Mouse (Mus musculus) erythroblast, adult 5-6 weeks (primary cell): Measurements from ENCODE around the gene H2-DMb2. TPM values are rescaled to one million over a fixed set of nuclear protein-coding genes. Genes with fewer than 3 reads are reported as not detected.

ENCODE experiments used
- ATAC-seq: replicated peaks from 2 replicates; pipeline ENCODE4 v1.8.0; 2016; ENCODE audit warnings: moderate number of reproducible peaks, mild to moderate bottlenecking, moderate TSS enrichment, inconsistent platforms; ENCODE audit not compliant: poor library complexity, low FRiP score, severe bottlenecking
- total RNA-seq, 2 experiments: library from RNA; stranded (forward) in 1 of 2; stranded (reverse) in 1 of 2; fragments of 150-400 nt in 1 of 2; fragments of 200-764, 138-1000 nt in 1 of 2; gene quantifications; 2 replicates each; pipeline versions ENCODE4 v1.2.3 to v1.2.4; 2015 to 2017; ENCODE audit warnings: low replicate concordance in 2 of 2

The H2-DMb2 gene
- total RNA-seq, 2 experiments from 2014 or later: 3.2 TPM; not detected in 1

DNA sequence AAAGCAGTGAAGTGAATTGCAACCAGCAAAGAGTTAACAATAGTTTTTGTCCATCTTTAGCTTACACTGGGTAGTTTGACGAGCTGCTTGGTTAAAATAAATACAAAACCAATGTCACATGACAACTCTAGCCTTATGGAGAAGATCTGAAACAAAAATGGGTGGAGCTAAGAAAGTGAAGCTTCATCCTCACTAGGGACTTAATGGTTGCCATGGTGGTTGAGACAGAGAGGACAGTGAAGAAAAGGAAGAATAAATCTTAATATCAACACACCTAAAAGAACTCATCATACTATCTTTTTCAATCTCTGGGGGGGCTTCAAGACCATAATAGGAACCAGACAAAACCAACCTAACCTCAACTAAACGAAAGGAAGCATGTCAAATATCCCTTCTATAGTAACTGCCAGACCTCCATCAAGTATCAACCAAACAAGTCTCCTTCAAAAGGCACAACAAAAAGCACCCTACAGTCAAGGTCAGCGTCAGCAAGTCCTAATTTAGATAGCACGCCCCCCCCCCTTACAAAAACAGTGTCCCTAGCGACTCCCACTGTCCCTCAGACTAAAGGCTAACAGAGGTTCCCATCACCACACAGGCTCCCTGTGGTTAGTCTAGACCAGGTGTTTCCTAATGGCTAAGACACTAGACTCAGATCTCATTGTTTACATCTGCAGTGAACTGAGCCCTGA is 25.5 kb upstream of the H2-DMb2 start:
- ATAC-seq: 0 out of 2 replicates have a peak, but pooled peaks have one; percentile 38

- ATAC-seq: no peak
Observed at GRCm38 (mm10) chr17:34118113-34118872, 24.8 kb upstream of the H2-DMb2 start.

DNA sequence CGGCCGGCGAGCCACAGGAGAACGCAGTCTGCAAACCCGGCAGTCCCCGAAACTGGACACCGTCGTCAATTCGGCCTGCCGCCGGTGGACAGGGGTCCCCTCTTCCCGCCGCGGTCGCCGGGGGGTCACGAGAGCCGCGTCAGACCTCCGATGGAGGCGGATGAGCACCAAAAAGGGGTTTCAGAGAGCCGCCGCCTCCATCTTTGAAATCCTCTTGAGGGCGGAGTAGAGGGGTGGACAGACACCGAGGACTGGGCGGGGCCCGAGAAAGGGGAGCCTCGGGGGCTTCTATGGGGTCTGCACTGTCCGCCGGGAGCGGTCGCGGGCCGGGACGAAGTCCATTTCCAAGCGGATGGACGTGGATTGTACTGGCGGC is 24.2 kb upstream of the H2-DMb2 start:
- ATAC-seq: peak; percentile 25

DNA sequence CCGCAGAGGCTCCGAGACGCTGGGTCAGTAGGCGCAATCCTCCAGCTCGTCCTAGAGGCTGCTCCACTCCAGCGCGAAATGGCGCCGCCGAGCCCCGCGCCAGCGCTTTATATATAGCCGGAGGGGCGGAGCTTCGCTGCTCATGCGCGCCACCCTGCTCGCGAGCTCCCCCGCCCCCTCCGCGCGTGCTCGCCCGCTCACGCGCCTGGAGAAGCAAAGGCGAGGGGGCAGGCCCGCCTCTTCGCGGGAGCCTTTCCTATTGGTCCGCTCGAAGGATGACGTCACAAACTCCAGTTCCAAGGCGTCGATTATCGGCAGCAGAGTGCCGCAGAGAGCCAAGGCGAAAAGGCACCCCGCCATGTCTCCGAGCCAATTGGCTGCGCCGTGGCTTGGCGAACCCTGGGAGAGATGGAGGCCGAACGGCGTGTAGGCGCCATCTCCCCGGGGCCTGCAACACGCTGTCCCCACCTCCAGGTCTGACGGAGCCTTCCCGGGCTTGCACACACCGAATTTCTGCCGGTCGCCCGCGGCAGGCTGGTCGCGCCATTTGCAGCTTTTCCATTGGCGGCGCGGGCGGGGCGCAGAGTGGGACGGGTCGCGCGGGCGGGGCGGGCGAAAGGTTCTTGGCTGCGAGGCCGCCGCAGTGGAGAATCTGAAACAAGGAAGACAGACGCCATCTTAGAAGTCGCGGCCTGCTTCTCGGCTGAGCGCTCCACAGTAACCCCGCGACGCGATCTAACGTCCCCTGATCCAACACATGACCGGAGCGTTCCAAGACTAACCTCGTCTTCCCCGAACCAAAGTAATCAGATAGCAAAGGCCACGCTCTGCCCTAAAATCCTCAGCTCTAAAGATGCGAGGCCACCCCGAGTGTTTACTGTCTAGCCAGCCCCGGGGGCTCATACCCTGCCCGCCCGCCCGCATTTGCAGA is 23.6 kb upstream of the H2-DMb2 start, which contains the start of gene H2-DMa:
H2-DMa (plus strand) TSS at position 293 of the 931 bp plus-strand sequence.
- ATAC-seq: peak; percentile 69

DNA sequence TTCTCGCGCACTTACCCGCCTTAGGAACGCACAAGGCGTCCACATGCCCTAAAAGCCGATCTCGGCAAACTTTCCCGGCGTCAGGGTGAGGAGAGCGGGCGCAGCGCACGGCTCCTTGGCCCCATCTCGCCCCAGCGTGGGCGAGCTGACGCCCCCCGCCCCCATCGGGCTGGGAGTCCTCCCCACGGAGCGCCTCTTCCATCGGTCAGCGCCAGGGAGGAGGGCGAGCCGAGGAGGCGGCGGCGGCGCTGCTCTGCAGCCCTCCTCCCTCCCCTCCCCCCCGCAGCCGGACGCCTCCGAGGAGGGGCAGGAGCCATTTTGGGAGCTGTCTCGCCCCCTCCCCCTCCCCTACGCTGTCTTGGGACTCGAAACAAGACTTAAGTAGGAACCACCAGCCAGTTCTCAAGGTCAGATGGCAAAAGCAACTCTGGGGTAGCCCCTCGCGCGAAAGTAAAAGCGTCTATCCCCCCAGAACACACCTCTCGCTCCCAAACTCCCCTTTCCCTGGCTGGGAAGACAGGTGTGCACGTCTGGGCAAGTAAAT is 22.9 kb upstream of the H2-DMb2 start:
- ATAC-seq: no peak

- peak; percentile 50 for ATAC-seq
Observed at GRCm38 (mm10) chr17:34120814-34121171, 22.3 kb upstream of the H2-DMb2 start.

DNA sequence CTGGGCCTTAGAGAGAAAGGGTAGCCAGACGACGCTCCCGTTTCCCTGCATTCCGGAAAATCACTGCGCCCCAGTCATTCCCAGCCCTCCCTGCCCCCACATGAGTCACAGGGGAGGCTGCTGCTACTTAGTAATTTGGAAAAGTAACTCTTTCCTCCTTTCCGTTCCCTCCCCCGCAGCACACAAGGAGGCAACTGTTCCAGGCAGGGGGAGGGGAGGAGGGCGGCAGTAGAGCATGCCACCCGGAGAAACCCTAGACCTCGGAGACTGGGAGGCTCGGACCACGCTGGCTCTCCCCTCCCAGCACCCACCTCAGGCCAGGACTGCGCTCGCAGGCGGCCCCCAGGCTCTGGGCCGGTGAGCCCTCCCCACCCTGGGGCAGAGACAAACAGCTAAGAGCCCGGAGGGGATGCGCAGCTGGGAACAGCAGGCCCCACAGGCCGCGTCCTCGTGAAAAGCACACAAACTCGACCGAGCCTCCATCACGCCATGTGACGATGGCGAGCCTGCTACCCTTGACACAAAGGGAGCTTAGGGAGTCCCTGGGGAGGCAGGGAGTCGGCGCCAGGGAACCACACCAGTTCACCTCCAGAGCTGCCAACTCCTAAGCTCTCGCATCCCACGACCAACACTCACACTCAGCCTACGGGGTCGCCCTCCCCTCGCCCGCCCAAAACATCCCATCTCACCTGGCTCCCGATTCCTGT is 21.8 kb upstream of the H2-DMb2 start:
- no peak for ATAC-seq

DNA sequence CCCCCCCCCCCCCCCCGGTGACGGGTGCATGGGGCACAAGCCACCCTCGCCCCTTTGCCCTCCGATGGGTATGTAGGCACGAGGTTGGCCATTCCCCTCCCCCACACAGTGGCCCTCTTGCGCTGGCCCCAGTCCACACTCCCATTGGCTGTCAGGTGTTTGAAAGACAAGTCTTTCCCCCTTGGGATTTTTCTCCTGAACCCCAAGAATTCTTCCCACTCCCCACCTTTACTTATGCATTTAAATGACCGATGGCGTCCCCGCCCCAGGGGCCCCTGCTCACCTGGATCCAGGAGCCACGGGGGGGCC is 21.3 kb upstream of the H2-DMb2 start:
- no peak for ATAC-seq

DNA sequence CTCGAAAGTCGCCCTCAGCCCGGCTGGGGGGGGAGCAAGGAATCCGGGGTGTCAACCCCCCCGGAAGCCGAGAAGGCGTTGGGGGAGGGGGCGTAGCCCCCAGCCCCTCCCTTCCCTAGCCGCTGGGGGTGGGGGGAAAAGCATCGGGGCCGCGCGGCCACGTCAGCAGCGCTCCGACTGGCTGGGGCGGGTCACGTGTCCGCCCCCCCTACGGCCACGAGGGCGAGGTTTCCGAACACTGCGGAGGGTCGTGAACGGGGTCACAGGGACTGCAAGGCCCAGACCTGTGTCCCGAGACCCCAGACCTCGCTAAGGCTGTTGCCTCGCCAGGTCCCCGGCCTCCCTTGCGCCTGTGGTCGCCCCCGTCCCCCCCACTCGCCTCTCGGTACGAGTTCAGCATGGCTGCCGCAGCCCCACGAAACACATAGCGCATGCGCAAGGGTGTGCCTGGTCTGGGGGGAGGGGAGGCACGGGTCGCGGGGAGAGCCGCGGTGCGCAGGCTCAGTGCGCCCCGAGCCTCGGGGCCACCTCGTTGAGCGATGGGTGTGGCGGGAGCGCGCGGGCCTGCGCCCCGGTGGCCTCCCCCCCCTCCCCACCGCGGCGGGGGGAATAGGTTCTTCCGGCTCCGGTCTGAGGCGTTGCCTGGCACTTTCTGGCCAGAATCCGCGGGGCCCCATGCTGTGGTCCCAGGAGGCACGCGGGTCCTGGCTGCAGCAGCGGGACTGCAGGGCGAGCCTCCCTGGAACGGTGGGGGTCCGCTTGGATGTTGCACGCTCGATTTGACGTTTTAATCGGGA is 20.7 kb upstream of the H2-DMb2 start, which contains the start of gene Brd2:
Brd2 (minus strand) TSS at position 447 of the 797 bp plus-strand sequence.
- peak; percentile 47 for ATAC-seq

GRCm38 (mm10) chr17:34123111-34123510 is 20.0 kb upstream of the H2-DMb2 start:
- no peak for ATAC-seq

DNA sequence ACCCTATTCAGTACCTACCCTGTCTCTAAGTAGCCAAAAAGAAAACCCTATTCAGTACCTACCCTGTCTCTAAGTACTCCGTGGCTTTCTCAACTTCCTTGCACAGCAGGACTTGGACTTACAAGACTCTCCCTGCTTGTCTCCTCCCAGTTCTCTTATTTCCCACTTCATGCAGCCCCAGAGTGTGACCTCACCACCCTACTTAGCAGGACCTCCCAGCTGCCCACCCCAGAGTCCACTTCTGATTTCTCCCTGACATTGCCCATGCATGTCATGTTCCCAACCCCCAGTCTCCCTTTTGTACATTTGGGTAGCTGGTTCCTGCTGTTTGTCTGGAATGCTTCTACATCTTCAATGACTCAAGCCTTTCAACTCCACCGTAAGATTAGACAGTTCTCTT is 19.6 kb upstream of the H2-DMb2 start:
- no peak for ATAC-seq

DNA sequence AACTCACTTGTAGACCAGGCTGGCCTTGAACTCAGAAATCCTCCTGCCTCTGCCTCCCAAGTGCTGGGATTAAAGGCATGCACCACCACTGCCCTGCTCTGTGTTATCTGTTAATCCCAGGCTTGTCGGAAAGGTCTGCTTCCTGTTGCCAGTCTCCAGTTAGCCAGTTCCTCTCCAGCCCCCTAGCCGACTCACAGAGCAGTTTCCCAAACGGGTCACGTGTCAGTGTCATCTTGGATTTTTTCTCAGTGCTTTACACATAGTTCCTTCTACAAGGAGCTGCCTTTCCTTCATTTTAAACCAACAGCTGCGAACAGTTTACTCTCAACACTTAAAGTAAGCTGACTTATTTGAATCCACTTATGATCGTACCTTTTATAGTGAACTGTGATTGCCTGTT is 18.5 kb upstream of the H2-DMb2 start:
- ATAC-seq: no peak

DNA sequence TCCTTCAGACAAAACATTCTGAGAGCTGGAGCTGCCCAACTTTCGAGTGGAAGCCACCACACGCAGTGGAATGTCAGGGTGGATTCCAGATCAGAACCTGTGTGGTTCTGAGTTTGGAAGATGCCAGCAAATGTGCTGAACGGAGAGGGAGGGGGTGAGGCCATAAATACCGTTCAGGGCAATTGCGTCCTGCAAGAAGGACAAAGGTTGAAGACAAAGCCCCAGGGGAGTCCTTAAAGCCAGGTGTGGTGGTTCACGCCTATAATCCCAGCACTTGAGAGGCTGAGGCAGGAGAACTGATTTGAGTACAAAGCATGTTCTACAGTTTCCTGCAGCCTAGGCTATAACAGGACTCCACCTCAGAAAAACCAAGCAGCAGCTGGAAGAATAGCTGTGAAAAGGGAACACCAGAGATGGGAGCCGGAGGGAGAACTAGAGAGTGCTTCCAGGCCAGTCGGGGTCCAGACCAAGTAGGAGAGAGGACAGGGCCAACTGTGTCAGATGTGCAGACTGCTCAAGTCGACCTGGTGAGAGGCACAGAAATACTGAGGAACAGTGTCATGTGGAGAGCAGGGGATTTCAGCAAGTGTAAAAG is 16.2 kb upstream of the H2-DMb2 start:
- no peak for ATAC-seq

- peak; percentile 78 for ATAC-seq
Observed at GRCm38 (mm10) chr17:34127475-34127874, 15.6 kb upstream of the H2-DMb2 start.

DNA sequence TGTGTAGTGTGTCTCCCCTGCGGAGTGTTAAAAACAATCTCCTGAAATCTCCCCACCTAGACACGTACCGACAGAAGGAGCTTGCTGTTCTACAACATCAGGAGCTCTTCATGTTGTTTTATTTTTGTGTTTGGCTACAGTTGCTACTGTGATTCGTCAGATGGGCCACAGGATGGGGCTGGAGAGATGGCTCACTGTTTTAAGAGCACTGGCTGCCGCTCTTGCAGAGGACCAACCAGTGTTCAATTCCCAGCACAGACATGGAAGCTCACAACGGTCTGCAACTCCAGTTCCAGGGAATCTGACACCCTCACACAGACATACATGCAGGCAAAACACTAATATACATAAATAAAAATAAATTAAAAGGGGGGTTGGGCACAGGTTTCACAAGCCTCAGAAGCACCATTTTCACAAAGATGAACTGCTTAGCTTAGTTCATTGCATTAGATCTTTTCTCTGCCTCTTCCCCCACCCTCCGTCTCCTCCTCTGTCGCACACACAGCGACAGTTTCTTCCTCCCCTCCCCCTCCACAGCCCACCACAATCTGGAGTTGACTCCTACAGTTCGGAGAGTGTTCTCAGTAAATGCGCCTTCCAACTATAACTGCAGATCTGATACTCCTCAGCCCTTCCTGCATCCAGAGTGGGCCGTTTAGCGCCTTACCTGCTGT is 14.7 kb upstream of the H2-DMb2 start:
- no peak for ATAC-seq

- no peak for ATAC-seq
Observed at GRCm38 (mm10) chr17:34128944-34129791, 13.9 kb upstream of the H2-DMb2 start.
